ENCODE assay signal across 1 mouse cellular context in the genomic region with DNA sequence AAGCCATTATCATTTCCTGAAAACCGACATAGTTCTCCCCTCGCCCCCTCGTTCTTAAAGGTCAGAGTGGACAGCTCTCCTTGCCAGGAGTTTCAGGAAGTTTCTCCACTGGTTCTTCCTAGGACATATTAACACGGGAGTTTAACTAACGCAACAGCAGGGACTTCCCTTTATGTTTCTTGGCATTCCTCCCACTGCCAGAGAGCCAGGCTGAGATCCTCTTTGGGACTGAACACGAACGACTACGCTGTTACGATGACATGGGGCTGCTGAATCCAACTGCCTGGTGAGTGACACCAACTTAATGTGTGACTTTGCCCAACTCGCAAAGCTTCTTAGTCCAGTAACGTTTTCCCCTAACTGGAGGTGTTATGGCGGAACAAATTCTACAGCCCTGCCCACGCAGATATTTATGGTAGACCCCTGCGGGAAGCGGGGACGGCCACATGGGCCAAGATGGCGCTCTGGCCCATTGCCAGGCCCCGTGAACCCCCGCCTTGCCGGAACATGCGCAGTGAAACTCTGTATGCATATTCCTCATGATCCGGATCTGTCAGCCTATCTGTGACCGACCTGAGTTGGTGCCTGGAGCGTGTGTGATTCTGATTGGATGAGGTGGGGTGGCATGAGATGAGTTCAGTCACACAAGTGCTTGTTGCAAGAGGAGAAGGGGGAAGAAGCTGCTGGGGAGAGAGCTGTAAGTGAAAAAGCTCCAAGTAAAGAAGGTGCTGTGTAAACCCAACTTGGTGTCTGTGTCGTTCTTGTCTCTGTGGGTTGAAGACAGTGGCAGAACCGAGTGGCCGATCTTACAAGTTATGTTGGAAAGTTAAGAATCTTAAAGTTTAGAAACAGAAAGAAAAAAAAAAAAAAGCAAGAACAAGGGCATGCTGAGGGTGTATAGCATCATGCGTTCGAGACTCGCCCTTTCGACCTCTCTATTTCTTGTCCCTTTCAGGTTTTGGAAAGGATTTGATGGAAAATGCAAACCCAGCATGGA.
TF ChIP-seq lines count a peak whose summit lies in the region.

No protein-coding gene starts in this region.

TF ChIP-seq in MEL, 35 proteins besides CTCF, POLR2A, EP300 and RAD21 (continued from another document):
- no peak for TF ChIP-seq E2F4 (IDR thresholded peaks at IDR 0.05; ENCODE audit: borderline replicate concordance, low read depth, low read length)
